Mouse (Mus musculus) urinary bladder, postnatal 25 days (tissue): ENCODE data around the gene Shtn1.

ENCODE experiments used
- DNase-seq: peaks from one replicate; pipeline ENCODE4 v3.0.0; 2022; ENCODE audit warnings: low spot score

The Shtn1 gene

DNA sequence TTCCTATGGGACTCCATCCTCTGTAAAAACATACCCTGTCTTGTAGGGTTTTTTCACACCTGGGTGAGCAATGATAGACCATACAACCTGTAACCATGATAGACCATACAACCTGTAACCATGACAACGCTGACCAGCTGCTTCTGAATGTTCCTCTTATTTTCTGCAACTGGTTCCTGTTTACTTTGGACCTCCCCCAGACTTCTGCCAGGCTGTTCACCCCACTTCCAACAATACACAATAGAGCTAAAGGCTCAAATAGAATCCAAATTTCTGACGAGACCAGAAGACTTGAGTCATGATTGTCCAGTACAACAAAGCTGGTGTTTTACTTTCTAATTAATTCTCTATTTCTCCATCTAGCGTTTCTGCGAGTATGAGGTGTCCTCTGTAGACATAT, 23.8 kb downstream of the Shtn1 start:
- no peak for DNase-seq

DNA sequence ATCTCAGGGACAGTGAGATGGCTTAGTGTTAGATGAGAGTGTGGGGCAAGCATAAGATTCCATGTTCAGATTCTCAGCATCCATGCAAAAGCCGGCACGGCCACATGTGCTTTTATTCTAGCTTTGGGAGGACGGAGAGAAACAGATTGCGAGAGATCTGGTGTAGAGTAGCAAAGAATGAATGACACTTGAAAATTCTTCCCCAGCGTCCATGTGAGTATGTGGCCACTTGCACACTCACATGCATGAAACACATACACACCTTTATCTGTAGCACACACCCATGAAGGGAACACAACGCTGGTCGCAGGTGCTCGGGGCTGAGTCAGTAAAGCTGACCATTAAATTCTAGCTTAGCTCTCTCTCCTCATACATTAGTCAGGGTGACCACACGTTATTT, 24.3 kb downstream of the Shtn1 start:
- no peak for DNase-seq

DNA sequence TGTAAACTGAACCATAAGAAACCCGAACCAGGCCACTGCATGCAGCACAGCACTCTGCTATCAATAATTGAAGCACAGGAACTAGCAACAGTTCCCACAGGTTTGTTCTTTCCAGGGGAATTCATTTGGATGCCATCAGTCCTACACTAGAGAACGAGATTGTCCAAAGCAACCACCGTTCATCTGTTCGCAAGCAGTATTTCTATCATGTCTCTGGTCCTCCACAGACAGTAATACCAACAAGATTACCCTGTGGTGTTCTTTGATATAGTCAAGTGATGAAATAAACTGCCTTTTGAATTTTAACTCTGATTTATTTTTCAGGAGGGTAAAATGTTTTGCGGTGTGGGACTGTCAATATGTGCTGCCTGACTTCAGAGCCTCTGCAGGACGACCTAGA, 27.0 kb downstream of the Shtn1 start:
- DNase-seq, result no peak

DNA sequence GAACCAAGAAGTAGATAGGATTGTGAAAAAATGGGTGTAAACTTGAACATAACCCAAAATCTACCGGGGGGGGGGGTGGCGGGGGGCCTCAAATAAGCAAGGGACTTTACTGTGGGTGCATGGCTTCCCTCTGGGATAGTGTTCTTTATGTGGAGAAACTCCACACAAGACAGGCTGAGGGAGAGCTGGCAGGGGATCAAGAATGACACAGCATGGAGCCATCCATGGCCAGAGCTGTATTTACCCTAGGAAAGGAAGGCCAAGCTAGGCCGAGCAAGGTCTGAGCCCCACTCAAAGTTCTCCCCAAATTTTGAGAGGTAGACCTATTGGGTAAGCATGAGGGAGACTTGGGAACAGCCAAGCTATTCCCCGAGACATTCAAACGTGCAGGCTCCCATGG, 28.4 kb downstream of the Shtn1 start:
- no peak for DNase-seq

DNA sequence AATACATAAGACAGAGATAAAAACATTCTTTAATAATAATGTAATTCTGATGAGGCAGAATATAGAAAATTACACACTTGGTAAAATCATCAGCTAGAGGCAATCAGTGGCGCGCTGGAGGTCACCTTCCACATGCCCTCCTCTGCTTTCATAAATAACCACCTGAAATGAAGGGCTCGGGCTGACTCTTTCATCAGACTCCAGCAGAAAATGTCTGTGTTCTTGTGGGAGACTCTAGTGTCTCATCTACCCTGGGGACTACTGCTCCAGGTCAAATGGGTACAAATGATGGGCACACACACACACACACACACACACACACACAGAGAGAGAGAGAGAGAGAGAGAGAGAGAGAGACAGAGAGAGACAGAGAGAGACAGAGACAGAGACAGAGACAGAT, 34.8 kb downstream of the Shtn1 start:
- no peak for DNase-seq

DNA sequence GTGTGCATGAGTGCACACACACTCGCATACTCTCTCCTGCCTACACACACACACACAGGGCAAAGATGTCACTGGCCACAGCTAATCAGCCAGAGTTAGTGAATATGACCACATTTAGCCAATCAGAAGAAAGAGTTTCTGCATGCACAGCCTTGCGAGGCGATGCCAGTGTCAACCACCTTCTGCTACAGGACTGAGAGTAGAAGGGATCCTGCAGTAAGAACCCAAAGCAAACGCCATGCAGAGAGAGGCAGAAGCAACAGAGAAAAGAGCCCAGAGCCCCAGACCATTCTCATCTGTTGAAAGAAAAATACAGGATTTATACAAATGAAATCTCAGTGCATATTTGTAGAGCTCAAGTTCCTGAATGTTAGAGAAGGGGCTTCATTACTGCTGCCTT, 37.1 kb downstream of the Shtn1 start:
- no peak for DNase-seq

DNA sequence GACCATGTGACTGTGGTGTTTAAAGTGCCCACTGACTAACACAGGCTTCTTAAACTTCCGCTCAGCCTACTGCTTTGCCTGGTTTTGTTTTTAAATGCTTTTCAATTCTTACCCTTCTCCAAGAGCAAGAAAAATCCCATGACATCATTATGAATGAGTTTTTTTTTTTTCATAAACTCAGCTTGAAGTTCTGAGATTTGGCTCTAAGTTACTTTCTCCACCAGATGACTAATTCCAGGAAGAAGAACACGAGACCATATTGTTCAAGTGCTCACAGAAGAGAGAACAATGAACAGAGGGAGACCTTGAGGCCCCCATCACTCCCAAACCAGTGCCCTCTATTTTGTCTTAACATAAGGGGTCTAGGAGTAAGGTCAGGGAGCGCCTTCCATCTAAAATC, 39.1 kb downstream of the Shtn1 start:
- DNase-seq, result no peak

DNA sequence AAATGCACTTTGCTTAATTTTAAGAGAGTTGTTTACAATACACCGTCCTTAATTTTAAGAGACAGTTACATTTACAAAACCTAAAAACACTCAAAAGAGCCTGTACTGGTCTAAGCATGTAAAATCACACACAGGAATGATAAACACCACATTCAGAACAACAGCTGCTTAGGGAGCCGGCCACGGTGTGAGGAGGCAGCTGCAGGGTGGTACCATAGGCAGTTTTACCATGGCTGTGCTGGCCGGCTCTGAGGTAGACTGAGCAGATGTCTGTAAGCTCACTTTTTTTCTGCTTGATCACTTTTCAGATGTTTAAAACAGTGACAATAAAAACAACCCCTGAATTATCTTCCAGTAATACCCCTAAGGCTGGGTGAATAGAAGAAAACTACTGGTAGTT, 42.7 kb downstream of the Shtn1 start:
- no peak for DNase-seq

DNA sequence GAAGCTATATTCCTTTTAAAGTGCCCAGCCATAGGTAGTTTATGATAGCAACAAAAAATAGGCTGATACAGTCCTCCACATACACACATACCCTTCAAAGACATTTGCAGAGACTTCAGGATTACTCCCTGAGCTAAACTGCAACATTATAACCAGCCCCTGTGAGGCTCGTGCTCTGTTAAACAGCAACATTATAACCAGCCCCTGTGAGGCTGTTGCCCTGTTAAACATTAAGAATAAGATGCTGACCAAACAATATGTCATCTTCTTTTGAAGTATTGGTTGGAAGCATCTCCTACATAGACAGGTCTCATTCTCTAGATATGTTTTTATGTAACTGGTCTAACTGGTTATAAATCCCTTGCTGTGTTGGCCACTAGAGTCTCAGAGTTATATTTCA, 45.7 kb downstream of the Shtn1 start:
- no peak for DNase-seq

DNA sequence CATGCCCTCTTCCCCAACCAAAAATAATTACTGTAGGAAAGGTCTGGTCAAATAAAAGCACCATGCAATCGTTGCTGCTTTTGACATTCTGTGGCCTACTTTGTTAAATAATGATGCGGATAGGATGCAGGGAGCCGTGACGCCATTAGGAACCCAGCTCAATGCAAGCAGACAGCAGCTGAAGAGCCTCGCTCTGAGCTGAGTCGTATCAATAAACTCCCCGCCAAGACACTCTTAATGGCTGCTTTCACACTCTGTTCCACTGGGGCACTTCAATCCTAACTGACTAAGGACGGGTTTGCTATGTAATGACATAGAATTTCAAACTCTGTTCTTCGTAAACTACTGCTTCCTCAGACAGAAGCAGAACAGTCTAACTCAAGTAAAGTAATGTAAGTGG, 46.9 kb downstream of the Shtn1 start:
- no peak for DNase-seq

DNA sequence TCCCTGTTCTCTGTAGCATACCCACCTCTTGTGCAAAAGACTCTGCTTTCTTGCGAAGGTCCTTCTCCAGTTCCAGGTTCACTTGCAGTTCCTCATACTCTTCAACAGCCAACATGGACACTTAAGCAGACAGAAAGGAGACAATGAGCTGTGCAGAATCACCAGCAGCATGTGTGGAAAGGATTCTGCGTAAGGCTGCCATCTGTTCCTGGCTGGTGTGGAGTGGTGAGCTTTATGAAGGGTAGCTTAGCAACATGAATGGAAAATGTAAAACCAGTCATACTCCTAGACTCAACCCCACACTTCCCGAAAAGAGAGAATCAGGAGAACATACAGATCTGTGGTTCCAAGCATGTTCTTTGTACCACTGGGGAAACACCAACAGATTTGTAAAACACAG, 47.8 kb downstream of the Shtn1 start:
- no peak for DNase-seq

DNA sequence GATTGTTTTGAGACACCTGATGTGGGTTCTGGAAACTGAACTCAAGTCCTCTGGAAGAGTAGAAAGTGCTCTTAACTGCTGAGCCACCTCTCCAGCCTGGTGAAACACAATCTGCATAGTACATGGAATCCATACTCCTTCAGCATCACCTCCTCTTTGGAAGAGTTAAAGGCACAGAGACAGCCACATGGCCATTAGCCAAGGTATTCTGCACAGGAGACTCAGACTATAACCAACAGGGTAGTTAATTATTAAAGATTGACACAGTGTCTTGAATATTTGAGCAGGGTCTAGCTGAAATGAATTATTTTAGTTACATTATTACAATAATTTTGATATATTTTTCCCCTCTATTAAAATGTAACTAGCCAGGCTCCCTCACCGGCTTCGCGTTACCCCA, 52.0 kb downstream of the Shtn1 start:
- DNase-seq, result no peak

DNA sequence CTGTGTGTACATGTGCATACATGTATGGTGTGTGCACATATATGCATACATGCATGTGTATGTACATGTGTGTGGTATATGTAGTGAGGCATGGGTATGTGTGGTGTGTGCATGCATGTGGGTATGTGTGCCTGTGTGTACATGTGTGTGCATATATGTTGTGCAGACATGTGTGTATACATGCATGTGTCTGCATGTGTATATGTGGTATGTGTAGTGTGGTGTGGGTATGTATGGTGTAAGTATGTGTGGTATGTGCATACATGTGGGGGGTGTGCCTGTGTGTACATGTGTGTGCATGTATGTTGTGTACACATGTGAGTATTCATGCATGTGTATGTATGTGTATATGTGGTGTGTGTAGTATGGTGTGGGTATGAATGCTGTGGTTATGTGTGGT, 54.3 kb downstream of the Shtn1 start:
- DNase-seq, result no peak

DNA sequence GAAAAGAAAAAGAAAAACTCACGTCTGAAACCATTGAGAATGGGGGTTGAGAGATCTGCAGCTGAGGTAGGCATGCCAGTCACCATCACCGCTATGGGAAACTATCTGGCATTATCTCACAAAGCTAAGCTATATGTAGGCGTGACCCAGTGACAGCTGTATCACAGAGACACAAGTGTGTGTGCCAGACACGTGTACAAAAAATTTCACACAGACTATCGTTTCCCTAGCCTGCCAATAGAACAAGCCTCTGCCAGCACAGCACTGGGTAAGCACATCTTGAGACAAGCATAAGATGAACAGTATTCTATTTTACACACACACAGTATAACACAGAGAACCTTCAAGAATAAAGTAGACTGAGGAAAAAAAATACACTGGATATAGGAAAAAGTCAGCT, 65.1 kb downstream of the Shtn1 start:
- no peak for DNase-seq

DNA sequence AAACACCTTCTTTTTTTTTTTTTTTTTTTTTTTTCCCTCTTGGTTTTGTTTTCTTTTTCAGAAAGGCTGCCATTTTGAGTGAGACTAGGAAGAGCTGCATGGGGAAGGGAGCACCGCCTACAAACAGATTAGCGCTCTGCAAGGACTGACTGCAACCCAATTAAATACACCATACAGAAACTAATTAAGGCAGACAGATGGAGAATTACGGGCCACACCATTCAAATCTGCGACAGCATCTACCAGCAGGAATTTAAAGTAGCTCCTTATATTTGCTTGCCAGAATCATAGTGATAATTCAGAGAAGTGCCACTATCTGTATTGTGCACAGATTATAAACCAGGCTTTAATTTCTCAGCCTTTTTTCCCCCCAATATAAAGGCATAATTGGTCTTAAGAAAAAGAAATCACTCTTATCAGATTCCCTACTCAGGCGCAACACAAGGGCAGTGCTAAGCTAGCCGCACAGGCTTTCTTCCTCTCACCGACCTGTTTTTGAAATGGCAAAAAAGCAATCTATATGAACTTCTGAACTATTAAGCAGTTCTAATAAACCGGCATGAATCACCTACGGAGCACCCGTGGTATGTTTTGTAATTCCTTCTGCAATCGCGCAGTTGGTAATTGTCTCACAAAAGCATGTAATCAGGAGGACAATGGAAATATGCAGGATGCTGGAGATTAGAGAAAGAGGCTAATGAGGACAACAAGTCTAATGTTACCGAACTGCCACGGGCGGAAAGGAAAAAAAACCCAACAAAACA, 69.1 kb downstream of the Shtn1 start:
- DNase-seq, result no peak

DNA sequence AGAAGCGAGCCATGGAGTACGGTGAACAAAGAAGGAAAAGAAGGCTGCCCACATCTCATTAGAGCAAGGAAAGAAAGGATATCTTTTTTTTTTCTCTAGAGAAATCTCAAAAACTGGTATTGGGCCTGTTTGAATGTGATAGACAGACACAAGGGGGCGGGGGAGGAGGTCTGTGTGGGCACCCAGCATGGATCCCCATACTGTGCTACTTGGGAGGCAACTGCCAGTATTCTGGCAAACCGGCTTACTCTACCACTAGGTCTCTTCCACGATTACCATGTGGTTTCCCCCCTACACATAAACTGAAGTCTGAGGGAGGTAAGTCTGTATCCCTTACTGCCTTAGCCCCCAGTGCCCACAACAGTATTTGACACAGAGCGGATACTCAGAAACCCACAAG, 73.1 kb downstream of the Shtn1 start:
- no peak for DNase-seq

DNA sequence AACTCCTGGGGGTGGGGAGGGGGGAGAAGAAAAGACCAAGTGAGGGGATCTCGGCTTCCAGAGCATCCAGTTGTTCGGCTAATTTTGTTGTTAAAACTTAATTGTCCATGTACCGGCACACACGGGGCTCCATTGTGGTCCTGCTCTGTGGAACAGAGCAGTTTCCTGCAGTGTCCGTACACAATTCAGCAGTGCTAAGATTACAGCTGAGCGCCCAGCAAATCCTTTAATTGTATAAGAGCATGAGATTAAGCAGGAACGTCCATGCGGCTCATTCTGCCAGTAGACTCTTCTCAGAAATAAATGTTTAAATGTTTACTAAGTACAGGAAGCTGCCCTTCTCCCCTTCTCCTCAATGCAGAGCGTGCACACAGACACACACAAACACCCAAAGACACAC, 94.3 kb downstream of the Shtn1 start:
- no peak for DNase-seq

DNA sequence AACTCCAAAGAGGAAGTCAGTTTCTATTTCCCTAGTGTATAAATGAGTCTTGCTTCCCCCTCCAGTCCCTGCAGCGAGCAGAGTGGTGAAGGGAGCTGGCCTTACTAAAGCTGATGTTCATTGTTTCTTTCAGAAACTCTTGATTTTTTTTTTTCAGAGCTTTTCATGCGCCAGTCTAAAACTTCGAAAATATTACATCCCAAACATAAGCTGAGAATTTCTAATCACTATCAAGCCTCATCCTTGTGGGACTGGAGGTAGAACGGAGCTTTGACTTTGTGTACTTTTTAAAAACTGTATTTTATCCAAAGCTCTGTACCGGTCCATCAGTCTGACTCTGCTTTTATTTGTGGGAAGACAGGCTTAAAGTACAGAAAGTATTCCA, 95.9 kb downstream of the Shtn1 start:
- DNase-seq, result no peak

DNA sequence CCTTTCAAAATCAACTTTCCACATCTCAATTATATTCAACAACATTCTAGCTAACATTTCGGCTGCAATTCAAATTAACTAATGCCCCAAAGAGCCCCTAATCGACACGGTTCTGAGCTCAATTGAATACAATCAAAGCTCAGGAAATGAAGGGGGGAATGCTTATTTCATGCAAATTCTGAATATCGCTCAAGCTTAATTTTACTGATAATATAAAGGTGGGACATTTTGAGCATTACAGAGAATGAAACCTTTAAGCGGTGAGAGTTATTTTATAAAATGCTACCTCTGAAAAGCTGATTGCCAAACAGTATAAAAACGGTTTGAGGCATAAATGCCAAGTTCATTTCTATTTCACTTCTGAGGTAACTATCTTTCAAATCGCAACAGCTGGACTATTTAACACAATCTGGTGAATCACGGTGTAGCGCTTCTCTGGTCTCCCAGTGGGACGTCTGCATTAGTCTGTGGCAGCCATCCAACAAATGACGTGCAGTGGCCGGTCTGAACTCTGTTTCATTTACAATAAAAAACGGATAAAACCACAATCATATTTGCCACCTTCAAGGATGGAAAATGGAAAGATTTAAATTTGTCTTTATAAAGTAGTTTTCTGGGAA, 96.4 kb downstream of the Shtn1 start:
- DNase-seq, result peak; percentile 38

DNA sequence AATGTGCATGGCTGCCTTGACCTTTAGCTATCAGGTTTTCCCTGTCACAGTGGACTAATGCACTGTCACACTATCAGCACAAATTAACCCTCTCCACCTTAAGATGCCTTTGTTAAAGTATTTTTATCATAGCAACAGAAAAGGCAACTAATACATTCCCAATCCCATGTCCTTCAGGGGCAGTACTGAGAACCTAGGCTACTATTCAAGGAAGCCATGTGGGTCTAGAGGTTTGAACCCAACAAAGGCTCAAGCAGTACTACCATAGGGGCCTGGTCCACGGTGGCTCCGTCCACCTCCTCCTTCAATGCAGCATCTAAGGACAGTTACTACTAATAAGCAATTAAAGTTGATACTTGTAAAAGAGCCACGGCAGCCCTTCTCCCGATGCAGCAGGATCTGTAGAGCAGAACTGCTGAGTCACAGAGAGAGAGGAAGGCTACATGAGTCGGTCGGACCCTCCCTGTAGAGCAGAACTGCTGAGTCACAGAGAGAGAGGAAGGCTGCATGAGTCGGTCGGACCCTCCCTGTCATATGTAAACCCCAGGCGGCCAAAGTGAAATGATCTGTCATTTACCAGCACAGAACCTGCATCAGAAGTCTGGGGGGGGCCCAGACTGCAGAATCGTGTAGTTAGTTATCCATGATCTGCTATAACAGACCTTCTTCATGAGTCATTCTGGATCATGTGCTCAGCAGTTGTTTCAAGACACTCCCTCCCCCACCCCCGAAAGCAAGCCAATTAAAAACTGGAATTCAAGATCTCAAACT, 97.3 kb downstream of the Shtn1 start:
- peak; percentile 4 for DNase-seq

DNA sequence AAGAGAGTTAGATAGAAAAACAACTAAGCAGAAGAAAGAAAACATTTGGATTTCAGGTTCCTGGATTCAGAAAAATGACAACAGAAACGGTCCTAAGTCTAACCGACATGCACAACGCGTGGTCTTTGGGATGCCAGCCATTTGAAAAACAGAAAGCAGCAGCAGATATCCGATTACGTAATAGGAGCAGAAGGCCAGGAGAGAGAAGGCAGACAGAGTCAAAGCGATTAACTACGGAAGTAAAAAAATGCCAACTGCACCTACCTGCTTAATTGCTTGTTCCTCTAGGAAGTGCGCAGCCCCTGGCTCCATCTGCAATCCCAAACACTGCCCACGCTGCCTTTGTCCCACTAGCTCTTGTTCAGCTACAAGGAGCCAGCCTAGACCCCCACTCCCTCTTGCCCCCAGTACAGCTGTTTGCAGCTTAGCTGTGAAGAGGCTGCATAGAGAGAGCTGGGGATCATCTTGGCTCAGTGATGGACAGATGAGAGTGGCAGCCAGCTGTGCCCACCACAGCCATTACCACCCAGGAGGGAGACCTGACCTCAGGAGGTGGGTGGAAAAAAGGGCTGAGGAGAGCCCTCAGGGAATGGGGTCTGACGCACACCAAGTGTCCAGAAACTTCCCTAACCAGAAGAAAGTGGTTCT, 100.6 kb downstream of the Shtn1 start:
- DNase-seq, result no peak

DNA sequence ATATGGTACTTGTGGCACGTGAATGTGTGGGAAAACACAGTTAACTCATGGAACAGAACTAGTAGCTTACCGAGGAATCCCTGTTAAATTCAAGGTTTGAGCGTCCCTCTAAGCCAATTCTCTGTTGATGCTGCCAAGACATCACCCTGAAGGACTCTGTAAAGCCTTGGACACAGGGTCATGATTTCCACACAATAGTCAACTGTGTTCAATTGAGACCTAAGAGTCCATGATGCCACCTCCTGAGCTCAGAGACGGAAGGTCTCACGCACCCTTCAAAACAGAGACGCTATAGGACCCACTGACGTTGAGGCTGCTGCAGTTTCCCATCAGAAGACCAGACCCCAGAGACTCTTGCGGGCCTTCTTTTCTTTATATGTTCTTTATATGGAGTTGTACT, 101.8 kb downstream of the Shtn1 start:
- DNase-seq, result no peak

DNA sequence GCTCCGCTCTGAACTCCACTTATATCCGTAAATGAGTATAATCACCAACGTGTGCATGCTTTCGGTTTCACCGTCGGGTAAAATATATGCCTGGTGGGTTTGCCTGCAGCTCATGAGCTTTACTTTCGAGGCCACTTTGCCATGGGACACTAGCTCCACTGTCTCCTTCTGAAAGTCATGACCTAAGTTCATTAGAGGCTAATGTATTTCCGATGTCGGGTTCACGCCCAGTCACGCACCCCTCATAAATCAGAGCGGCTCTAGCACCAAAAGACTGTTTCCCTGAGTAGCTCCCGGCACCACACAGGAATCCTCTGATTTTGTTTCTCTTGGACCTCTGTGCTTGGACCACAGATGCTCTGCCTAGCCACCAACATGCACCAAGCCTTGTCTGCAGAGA, 105.1 kb downstream of the Shtn1 start:
- DNase-seq, result no peak
